Mouse (Mus musculus) adrenal gland, postnatal 10 days (tissue): ENCODE measurements around the gene Gm21830. TPM values are rescaled to one million over a fixed set of nuclear protein-coding genes. Genes with fewer than 3 reads are reported as not detected.
"Not testable (repeated sequence)": the region's sequence is repeated elsewhere in the genome, so short reads cannot be mapped to it uniquely, and the experiment has no call there.

Experiments used
- DNase-seq: peaks from one replicate; pipeline ENCODE4 v3.0.0; 2021; ENCODE audit warnings: mixed read lengths
- long read RNA-seq, 2 experiments: library from polyadenylated mRNA; stranded (forward); transcript quantifications; one replicate each; pipeline ENCODE4 v2.0.0; 2021
- total RNA-seq, 2 experiments: library from RNA; stranded (reverse); gene quantifications; 2 replicates each; pipeline ENCODE4 v1.2.3; 2021

Gene Gm21830
- not detected for total RNA-seq
- long read RNA-seq, experiment 1, result 0 reads
- long read RNA-seq, experiment 2, result 0 reads

DNA sequence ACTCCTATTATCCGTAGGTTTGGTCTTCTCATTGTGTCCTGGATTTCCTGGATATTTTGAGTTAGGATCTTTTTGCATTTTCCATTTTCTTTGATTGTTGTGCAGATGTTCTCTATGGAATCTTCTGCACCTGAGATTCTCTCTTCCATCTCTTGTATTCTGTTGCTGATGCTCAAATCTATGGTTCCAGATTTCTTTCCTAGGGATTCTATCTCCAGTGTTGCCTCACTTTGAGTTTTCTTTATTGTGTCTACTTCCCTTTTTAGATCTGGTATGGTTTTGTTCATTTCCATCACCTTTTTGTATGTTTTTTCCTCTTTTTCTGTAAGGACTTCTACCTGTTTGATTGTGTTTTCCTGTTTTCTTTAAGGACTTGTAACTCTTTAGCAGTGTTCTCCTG, at the start of gene Gm21830:
TSS of gene Gm21830 (plus strand) at position 301 of the 400 bp plus-strand sequence.
- DNase-seq, result not testable (repeated sequence)

DNA sequence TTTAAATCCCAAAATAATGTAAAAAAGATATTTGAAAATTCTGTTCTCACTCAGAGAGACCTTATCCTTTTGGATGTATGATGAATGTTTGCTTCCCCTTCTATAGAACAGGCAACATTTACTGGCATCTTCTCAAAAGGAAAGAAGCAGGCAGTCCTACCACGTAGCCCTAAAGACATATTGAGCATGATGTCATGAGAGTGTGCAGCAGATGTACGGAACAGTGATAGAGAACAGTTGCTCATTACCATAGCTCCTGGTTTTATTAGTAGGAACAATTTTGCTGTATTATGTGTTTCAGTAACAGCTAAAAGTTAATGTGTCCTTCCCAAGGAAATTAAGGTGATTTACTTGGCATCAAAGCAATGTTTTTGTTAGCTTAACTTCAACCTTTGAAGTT, 49.0 kb upstream of the Gm21830 start:
- DNase-seq, result no peak

DNA sequence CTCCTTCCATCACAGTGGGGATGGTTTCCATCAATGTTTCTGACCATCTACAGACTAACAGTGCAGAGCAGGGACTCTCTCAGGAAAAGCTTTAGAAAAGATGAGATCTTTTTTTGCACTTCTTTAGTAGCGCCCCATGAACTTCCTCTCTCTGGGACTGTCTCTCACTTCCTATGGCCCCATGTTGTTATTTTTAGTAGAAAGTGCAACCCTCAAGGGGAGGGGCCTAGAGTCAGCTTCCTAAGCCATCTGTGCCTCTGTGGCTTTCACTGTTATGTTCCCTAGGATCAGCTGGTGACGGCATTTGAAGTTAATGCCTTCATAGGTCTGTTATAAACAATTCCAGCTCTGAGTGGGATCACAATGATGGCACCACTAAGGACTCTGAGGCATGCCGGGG, 35.0 kb upstream of the Gm21830 start:
- no peak for DNase-seq

DNA sequence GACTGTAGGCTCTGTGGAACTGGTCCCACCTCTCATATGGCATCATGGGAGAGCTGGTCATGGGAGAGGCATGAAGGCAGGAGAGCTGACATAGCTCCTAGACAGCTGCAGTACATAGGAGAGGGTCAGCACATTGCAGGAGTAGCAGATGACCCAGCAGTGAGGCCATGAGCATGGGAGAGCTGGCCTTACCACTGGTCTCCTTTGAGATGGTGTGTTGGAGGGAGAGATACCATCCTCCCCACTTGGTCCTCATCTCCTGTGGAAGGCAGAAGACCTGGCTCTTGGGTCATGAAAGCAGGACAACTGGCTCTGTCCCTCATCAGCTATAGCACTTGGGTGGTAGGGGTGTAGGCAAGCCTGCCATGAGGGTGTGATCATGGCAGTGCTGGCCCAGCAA, 7.3 kb downstream of the Gm21830 start:
- no peak for DNase-seq

DNA sequence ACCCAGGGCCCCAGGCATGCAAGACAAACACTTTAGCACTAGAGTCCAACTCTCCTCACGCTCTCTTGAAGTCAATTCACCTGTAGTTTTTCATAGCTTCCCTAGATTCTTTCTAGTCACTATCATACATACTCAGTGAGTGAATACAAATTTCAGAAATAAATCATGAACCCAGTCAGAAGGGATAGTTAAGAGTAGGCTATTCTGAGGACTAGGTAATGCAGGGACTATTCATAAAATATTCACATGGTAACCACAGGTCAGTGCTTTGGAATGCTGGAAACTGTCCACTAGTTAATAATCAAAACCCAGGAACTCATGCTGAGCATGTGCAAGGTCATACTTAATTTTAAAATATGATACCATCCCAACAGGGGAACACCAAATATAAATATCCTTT, 9.3 kb downstream of the Gm21830 start:
- no peak for DNase-seq

DNA sequence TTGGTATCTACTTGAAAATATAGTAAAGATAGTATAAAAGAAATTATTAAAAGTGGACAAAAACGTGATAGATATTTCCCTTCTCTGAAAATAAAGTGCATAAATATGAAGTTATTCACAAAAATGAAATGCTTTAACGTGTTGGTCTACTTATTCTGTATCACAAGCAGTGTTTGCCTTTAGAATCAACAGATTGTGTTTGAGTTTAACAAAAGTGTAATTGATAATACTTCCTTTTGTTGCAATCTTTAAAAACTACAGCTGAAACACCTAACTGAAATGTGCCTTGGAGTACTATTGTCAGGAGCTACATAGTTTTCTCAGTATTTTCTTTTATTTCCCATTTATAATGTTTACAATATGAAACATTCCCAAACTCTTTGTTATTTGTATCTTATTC, 19.6 kb downstream of the Gm21830 start, which contains the start of gene Gm26727:
TSS of gene Gm26727 (minus strand) at position 101 of the 400 bp plus-strand sequence.
- no peak for DNase-seq

DNA sequence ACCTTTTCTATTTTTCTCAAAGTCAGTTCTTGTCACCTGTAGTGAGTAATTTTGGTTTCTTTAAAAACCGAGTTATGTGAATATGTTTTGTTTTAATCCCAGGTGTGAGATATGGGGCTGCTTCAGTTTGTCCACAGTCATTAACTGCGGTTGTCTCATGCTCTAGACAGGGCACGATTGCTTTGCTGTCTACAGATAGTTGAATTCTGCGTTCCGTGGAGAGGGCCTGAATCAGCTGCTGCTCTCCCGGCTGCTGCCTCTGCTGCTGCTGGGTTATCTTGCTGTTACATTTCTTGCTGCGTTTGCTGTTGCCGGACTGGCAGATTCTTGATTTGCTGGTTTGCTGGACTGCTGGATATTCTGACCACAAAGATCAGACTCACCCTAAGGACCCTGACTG, 24.8 kb downstream of the Gm21830 start:
- no peak for DNase-seq

DNA sequence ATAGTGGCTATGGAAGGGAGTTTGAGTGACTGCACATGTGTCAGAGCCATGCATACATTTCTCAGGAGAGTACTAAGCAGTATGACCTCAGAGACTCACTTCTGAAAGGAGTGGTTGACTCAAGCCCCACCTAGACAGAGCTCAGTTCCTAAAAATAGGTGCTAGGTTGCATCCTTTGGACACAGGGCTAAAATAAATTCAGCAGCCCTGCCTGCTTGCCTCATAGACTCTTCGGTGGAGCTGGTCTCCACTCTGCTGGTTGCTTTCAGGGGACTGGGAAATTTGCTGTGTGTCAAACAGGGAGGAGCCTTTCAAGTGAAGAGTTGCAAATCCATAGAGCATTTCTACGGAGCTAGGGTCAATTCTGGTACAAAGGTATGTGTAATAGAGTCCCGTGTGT, 32.3 kb downstream of the Gm21830 start, which contains the start of gene Xirp2:
TSS of gene Xirp2 (plus strand) at position 223 of the 400 bp plus-strand sequence.
- DNase-seq, result no peak

DNA sequence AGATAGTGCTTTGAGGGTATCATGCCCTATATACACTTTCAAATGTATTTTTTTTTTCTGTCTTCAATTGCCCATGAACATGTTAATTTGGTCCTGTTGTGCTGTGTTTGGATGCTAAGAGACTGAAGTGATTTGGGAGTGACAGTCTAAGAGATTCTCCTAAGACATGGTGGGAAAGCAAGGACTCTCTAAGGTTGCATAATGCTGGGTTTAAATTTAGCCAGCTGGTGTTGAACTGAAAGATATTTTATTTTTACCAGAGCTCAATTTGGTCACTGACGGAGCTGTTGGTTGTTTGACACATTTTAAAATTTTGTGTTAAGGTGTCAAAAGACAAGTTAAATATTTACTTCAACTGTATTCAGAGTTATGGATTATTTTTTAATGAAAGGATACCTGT, 33.2 kb downstream of the Gm21830 start:
- DNase-seq, result no peak

DNA sequence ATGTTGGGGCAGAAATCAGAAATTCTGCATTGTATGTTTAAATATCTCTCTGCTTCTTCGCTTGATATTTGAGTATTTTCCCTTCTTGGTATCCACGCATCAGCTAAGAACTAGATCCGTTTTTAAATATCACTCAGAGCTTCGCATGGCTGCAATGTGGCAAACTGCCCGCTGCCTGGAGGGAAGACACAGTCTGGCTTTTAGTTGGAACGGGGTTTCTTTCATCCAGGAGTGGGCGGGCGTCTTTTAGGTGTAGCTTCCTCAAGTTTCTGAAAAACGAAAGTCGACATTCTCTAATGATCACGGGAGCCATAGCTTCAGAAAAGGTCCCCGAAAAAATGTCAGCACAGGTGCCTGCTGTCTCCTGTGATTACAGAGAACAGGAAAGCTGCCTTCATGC, 33.7 kb downstream of the Gm21830 start:
- peak; percentile 3 for DNase-seq

DNA sequence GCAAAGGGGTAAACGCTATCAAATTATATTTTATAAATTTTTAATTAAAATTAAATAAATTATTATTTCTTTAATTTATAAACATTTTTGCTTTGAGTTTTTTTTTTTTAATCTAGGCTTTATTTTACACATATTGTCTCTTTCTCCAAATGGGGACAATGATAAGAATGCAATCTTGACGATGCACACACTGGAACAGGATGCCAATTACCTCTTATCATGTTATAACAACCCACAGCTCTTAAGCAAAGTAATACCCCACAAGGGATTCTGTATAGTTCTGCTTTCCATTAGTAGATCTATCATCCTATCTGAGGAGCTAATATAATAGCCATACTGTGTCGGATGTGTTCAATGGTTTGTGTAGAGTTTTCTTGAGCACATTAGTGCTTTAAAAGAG, 47.3 kb downstream of the Gm21830 start:
- no peak for DNase-seq

DNA sequence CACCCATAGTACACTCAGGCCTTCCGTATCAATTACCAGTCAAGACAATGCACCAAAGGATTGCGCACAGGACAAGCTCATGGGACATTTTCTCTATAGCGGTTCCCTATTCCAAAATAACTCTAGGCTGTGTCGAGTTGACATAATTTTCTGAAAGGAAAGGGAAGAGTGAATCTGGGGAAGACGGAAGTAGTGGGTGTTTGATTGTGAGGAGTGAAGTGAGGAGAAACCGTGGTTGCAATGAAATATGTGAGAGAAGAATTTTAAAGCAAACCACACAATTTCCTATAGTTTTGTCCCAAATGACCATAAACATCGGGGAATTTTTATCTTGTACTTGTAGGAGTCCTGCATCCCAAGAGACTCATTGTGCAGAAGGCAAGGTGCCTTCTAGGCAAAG, 53.5 kb downstream of the Gm21830 start:
- DNase-seq, result no peak

DNA sequence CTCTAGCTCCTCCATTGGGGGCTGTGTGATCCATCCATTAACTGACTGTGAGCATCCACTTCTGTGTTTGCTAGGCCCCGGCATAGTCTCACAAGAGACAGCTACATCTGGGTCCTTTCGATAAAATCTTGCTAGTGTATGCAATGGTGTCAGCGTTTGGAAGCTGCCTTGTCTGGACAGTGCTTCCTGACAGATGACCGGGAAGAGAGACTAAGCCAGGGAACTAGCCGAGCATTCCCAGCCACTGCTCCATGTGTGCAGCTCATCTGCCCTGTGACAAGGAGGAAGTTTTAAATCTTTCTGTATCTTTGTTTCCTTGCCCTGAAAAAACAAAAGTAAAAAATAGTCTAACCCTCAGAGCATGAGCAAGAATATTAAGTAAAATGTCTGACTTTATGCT, 56.5 kb downstream of the Gm21830 start:
- not testable (repeated sequence) for DNase-seq

DNA sequence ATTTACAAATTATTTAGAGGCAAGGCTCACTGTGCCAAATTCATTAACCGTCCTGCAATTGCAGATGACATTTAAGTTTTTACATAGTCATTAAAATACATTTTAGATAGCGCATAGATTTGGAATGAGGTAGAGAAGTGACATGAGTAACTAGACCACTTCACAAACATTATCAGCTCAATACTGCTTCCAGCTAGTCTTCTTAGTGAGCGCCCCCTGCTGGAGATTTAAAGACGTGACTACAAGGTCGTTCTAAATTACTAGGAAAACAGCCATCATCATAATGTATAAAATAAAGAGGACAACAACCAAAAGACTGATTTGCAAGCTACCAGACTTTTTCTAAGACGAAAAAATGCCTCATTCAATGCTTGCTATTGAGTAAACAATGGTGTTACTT, 64.2 kb downstream of the Gm21830 start:
- peak; percentile 73 for DNase-seq

DNA sequence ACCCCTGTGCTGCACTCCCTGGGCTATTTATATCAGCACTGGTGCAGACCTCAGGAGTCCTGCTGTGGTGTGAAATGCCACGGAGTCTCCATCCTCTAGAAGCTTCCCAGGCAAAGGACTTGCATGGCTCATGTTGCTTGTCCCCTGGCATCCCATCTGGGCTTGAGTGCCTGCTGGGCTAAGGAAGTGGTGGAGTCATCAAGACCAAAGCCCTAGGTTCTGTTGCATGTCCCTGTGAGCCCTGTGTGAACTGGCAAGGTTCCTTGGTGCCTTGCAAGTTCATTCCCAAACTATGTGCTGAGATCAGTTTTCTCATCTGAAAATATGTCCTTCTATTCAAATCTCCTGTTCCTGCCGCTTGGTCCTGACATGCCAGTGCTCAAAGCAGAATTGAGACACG, 67.5 kb downstream of the Gm21830 start:
- no peak for DNase-seq

Other genes starting within 250 kb of the Gm21830 start
- not detected for gene Gm26727, start 19.5 kb downstream of the Gm21830 start, total RNA-seq
- gene Xirp2, start 32.3 kb downstream of the Gm21830 start, total RNA-seq, result 10 to 100 TPM in 1 of 2 experiments, 1 to 10 TPM in 1; 7.0 to 25.4 TPM
- gene B3galt1, start 152.1 kb downstream of the Gm21830 start, total RNA-seq, result 10 to 100 TPM in 1 of 2 experiments, 1 to 10 TPM in 1; 9.7 to 12.0 TPM